Mouse (Mus musculus): ENCODE measurements around the gene Foxp2. TPM values are rescaled to one million over a fixed set of nuclear protein-coding genes. Genes with fewer than 3 reads are reported as not detected.

Gene Foxp2
- total RNA-seq, 2 experiments from 2014 or later, result 2.6 to 3.2 TPM

GRCm38 (mm10) chr6:15323099-15323498, 421.9 kb downstream of the Foxp2 start:
- intact Hi-C loops (cut with DNase I), result no loop called here
- no peak for DNase-seq

GRCm38 (mm10) chr6:15347705-15348104, 446.6 kb downstream of the Foxp2 start:
- intact Hi-C loops (cut with DNase I), result no loop called here
- DNase-seq, result no peak

GRCm38 (mm10) chr6:15355852-15356251, 454.7 kb downstream of the Foxp2 start:
- intact Hi-C loops (cut with DNase I), result no loop called here
- no peak for DNase-seq

- intact Hi-C loops (cut with DNase I), result no loop called here
- DNase-seq, result no peak
Observed at GRCm38 (mm10) chr6:15370281-15370680, 469.1 kb downstream of the Foxp2 start.

GRCm38 (mm10) chr6:15370827-15371226, 469.7 kb downstream of the Foxp2 start:
- intact Hi-C loops (cut with DNase I), result no loop called here

GRCm38 (mm10) chr6:15373621-15374020, 472.5 kb downstream of the Foxp2 start:
- DNase-seq, result no peak
- intact Hi-C loops (cut with DNase I), result no loop called here

More at GRCm38 (mm10) chr6:15370827-15371226, 469.7 kb downstream of the Foxp2 start:
- no peak for DNase-seq

GRCm38 (mm10) chr6:15378261-15378660, 477.1 kb downstream of the Foxp2 start:
- intact Hi-C loops (cut with DNase I), result no loop called here

GRCm38 (mm10) chr6:15396462-15396861, 495.3 kb downstream of the Foxp2 start:
- intact Hi-C loops (cut with DNase I), result no loop called here
- DNase-seq, result no peak

More at GRCm38 (mm10) chr6:15378261-15378660, 477.1 kb downstream of the Foxp2 start:
- no peak for DNase-seq

GRCm38 (mm10) chr6:15397485-15397884, 496.3 kb downstream of the Foxp2 start:
- intact Hi-C loops (cut with DNase I), result no loop called here
- no peak for DNase-seq

GRCm38 (mm10) chr6:15401138-15401537, 500.0 kb downstream of the Foxp2 start:
- DNase-seq, result no peak
- intact Hi-C loops (cut with DNase I), result no loop called here

GRCm38 (mm10) chr6:15402026-15402425, 500.9 kb downstream of the Foxp2 start:
- intact Hi-C loops (cut with DNase I), result no loop called here
- no peak for DNase-seq

- no peak for DNase-seq
- intact Hi-C loops (cut with DNase I), result loop anchor here (1.0 to 2.0 kb wide), 3 partner anchors 218 to 576 kb away; no protein-coding TSS in a partner anchor
Observed at GRCm38 (mm10) chr6:15415099-15415498, 514.0 kb downstream of the Foxp2 start.

- intact Hi-C loops (cut with DNase I), result no loop called here
- no peak for DNase-seq
Observed at GRCm38 (mm10) chr6:15459701-15460100, 558.6 kb downstream of the Foxp2 start.

- intact Hi-C loops (cut with DNase I), result no loop called here
- no peak for DNase-seq
Observed at GRCm38 (mm10) chr6:15463390-15463789, 562.2 kb downstream of the Foxp2 start.

GRCm38 (mm10) chr6:15465471-15465870, 564.3 kb downstream of the Foxp2 start:
- DNase-seq, result no peak
- intact Hi-C loops (cut with DNase I), result no loop called here

GRCm38 (mm10) chr6:15466634-15467033, 565.5 kb downstream of the Foxp2 start:
- no peak for DNase-seq

GRCm38 (mm10) chr6:15486909-15487308, 585.8 kb downstream of the Foxp2 start:
- intact Hi-C loops (cut with DNase I), result no loop called here
- no peak for DNase-seq

More at GRCm38 (mm10) chr6:15466634-15467033, 565.5 kb downstream of the Foxp2 start:
- intact Hi-C loops (cut with DNase I), result no loop called here

Small RNA genes lying within 50 kb of the gene (microRNA-seq; reads per million reads assigned to microRNA genes)
- gene Gm25470 (ENCODE audit: borderline number of aligned reads in 2 of 2), result 0 reads per million in 2 experiments

Other genes starting within 250 kb of the Foxp2 start
- gene Ppp1r3a, start 146.1 kb upstream of the Foxp2 start, total RNA-seq (2021), result 10 to 100 TPM; 76.1 to 78.2 TPM